Mouse (Mus musculus) thymus, adult 18-20 months (tissue): Measurements from ENCODE around the gene Fam19a1.

Source experiments
- DNase-seq, 2 experiments: peaks; one replicate each; pipeline ENCODE4 v3.0.0; 2022; ENCODE audit warnings: mixed read lengths in 2 of 2

The Fam19a1 gene

GRCm38 (mm10) chr6:96266456-96266855 is 153.5 kb downstream of the Fam19a1 start:
- no peak for DNase-seq

DNA sequence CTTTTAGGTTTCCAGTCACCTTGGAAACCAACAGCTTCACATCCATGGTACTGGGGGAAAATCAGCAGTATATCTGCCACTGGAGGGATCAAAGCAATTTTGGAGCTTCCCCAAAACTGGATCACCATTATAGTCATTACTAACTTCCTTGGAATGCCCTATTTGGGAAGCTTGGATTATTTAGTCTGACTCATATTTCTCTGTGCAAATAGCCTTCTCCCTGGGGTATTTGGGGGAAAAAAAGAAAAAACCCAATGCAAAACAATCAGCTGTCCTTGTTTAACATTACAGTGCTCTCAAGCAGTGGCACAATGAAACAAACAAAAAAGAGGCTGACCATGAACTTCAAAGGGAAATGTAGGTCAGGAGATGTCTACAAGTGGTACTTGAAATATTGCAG is 155.8 kb downstream of the Fam19a1 start:
- no peak for DNase-seq

DNA sequence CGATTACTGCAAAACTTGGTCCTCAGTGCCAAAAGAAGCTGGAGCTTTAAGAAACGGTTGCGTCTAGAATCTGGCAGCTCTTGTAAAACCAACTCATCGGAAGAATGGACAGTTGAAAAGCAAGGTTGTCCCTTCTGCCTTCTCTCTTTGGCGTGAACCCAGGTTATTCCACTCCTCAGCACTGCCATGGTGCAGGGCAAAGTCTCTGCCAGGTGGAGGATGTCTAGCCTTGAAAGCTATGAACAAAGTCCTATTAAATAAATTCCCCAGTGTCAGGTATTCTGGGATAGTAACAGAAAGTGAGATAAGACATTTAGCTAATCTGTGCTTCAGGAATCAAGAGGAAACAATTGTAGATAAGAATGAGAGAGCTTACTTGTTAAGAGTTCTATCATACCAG is 157.5 kb downstream of the Fam19a1 start:
- no peak for DNase-seq

GRCm38 (mm10) chr6:96283731-96284130 is 170.8 kb downstream of the Fam19a1 start:
- DNase-seq, result no peak

DNA sequence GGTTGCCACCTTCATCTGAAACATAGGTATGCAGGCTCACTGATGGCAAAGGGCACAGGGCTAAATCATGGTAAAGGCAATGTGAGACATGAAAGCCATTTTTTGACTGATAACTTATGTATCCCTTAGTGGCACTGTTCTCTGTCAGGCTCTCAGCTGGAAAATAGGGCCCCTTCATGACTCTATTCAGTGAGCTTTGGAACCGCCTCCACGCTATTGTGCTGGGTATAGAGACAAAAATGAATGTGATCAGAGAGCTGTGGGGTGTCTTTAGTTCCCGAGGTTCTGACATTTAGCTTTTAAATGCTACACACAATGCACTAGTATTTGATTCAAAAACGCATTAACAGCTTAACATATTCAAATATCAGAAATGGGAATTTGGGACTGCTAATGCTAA is 171.6 kb downstream of the Fam19a1 start:
- DNase-seq, result no peak

DNA sequence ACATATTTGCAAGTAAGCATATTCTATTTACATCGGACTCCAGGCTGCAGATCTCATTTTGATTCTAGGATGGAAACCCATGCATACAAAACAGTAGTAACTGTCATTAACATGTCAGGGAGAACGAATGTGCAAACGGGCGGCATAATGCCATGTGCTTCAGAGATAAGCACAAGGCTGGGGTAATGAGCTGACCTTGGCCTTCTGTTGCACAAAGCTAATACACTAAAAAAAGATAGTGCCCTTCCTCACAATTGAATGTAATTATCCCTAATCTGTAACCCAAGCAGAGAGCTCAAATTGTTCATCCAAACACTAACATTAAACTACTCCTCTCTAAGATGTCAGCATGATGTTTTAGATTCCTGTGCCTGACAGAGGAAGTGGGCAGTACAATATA is 173.3 kb downstream of the Fam19a1 start:
- no peak for DNase-seq

DNA sequence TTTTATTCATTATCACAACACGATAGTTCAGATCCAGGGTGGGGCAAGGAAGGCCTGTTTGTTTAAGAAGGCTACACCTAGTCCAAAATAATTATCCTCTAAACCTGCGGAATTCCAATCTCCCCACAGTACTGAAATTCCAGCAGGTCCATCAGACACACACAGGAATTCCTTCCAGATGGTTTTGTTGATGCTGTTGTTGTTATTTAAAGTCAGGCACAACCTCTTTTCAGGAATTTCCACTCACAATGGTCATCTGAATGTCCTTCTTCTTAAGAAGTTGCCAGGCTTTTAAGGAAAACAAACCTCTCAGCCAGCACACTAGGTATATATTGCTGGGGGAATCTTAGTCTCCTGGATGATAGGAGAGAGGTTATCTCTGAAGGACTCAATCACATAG is 174.4 kb downstream of the Fam19a1 start:
- no peak for DNase-seq

DNA sequence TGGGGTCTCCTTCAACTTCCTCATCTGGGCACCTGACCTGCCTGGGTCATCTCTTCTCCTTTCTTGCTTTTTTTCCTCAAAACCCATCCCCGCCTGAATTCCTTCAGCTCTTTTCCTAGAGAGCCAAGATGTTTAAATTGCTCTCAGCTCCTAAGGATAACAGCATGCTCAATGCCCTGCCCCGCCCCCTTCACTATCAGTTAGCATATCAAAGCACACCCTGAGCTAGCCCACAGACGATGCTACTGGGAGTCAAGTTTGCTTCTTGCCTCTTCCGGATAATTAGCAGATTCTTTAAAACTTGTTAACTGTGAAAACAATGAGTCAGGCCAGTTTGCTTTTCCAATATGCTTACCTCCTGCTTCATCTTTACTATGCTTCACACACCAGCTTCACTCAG is 176.7 kb downstream of the Fam19a1 start:
- no peak for DNase-seq

DNA sequence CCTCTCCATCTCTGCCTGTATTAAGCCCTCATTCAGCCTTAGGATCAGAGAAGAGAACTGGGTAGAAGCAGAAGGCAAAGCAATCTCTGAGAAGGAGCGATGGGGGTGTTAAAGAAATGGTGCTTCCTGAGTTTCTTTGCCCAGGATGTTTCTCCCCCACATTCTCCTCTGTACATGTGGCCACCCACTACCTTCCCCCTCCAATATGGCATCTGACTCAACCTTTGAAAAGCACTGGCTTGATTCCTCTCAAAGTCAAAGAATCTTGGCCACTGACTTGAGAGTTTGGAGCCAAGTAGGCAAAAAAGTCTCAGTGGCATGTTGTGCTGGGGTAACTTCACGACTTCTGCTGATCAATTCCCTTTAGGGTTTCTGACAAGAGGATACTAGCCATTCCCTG is 234.5 kb downstream of the Fam19a1 start:
- DNase-seq, result no peak

DNA sequence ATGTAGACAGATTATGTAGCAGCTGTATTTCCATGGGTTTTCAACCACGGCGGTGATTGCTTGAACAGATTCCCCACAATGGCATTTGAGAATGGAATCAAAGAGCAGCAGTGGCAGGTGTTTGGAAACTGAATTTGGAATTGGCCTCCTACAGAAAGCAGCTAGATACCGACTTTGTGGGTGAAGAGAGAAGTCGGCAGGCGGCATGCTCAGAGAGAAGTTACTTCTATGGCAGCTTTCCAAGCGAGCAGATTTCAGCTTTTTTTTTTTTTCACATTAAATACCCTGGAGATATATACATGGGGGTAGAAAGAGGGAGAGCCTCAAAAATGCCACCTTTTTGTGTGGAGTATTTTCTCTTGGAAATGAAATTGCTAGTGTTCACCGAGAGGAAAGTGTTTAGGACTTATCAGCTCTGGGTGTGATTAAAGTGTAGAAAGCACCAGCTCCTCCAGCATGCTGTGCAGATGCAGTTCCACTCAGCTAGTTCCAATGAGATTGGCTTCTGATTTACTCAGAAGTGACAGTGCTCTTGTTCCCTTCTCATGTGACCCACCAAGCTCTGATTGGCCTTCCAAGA is 236.6 kb downstream of the Fam19a1 start:
- DNase-seq, result no peak

DNA sequence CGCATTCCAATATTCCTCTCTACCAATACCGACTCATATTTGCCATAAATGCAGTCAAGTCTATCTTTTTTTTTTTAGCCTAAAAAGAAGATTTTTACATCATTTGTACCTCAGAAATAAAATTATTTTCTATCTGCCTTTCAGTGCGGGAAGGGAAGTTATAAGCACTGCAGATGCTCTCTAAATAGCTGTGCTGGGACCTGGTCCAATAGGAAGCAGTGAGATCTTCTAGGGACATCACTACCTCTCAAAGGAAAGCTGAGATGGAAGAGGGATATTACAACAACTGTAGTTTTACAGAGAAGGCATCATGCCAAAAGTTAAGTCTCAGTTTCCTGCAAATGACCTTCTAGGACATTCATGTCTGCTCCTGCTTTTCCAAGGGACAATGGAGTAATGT is 256.6 kb downstream of the Fam19a1 start:
- DNase-seq, result no peak

- DNase-seq, result no peak
These were observed 259.9 kb downstream of the Fam19a1 start for GRCm38 (mm10) chr6:96372848-96373247.

- DNase-seq, result no peak
These were observed 260.3 kb downstream of the Fam19a1 start for GRCm38 (mm10) chr6:96373274-96373673.

DNA sequence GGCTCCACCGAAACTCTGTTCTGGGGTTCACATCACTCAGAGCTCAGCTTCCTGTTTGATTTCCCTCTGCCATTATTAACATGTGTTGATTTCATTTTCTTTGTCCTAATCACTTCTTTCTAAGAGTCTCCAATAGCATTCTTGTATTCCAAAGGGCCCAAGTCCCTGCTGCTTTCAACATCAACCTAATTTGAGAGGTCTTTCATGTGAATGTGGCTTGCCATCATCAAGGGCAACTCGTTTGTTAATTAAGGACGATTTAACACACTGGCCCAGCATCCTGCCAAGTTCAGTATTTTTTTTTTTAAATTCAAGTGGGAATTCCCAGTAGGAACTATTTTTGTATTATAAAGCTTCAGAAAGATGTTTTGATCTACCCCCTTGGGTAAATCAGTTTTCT is 263.8 kb downstream of the Fam19a1 start:
- DNase-seq, result no peak

GRCm38 (mm10) chr6:96379229-96379628 is 266.3 kb downstream of the Fam19a1 start:
- DNase-seq, result no peak

DNA sequence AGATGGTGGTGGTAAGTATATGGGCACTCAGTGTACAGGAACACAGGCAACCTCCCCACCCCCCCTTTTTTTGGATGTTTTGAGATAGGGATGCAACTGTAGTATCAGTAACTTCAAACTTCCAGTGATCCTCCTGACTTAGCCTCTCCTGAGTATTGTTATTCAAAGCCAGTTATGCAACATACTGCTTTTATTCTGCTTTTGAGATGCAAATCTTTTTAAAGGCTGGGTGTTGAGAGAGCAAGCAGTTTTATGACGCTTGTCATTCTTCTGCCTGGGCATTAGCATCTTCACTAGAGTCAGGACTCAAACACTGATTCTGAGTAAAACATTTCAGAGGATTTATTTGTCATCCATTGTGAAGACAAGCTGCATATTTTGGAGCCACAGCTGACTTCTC is 271.5 kb downstream of the Fam19a1 start:
- no peak for DNase-seq

DNA sequence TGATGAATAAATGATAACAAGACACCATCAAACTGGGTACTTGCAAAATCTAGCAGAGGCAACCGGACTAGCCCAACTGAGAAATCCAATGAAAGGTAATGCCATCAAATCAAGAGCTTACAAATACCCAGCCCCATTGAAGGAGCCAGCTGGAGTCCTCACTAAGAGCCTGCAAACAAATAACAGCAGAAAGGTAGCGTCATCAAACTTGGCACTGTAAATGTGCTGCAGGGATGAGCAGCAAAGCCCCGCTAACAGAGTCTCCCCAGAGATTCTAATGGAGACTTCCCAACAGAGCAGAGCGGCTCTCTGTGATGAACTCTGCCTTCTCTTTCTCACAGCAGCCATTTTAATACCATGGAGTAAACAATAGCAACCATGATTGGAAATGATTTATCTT is 305.9 kb downstream of the Fam19a1 start:
- no peak for DNase-seq

- DNase-seq, result no peak
These were observed 306.9 kb downstream of the Fam19a1 start for GRCm38 (mm10) chr6:96419704-96420382.

- DNase-seq, result no peak
These were observed 307.6 kb downstream of the Fam19a1 start for GRCm38 (mm10) chr6:96420515-96420914.

GRCm38 (mm10) chr6:96429390-96429789 is 316.4 kb downstream of the Fam19a1 start:
- DNase-seq, result no peak

DNA sequence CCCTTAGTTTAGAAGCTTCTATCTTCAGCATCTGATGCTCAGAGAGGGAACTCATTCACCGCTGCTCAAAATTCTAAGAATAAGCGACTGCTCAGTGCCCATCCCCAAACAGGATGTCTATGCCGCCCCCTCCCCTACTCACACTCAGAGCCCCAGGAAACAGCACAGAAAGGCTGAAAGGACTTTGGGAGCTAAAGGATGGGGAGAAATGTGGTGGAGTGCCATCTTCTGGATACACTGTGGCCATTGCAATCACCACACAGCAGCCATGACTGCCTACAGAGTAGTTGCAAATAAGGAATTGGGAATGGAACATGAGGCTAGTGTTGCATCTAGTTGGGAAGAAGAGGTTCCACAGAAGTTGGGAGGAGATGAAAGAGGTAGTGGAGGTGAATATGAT is 319.4 kb downstream of the Fam19a1 start:
- no peak for DNase-seq

- no peak for DNase-seq
These were observed 320.9 kb downstream of the Fam19a1 start for GRCm38 (mm10) chr6:96433896-96434295.

- DNase-seq, result no peak
These were observed 322.6 kb downstream of the Fam19a1 start for GRCm38 (mm10) chr6:96435545-96435944.

- DNase-seq, result no peak
These were observed 324.9 kb downstream of the Fam19a1 start for GRCm38 (mm10) chr6:96437814-96438213.

DNA sequence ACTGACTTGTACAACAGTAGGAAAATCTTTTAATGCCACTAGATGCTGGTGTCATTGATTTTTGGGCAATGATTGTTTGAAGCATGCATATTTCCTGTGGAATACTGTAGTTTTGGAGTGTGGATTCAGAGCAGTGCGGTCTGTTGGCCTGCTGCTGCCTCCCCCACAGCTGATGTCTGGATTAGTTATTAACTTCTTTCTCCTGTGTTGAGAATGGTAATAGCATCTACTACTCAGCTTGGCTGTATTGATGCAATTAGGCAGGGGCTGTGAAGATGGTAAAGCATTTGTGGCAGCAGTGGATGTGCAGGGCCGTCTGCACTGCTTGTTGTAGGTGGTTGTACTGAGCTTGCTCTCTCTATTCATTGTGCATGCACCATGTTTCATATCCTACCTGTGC is 326.5 kb downstream of the Fam19a1 start:
- no peak for DNase-seq
